Mouse (Mus musculus) CH12.LX (cell line): ENCODE measurements around the gene Catip. TPM values are rescaled to one million over a fixed set of nuclear protein-coding genes. Genes with fewer than 3 reads are reported as not detected.

Experiments
- DNase-seq: peaks from one replicate; pipeline ENCODE4 v3.0.0-alpha.2; 2013; ENCODE audit errors: extremely low read depth
- H3K27ac ChIP-seq: 2 replicates; pipeline ENCODE4 v1.5.1; 2012; ENCODE audit warnings: low read depth, mild to moderate bottlenecking, control low read depth, moderate library complexity; ENCODE audit not compliant: insufficient read depth
- H3K27me3 ChIP-seq: replicated peaks from 2 replicates; pipeline ENCODE3; 2012; ENCODE audit warnings: inconsistent platforms
- H3K36me3 ChIP-seq, 2 experiments: replicated peaks in 1 of 2; 2 replicates each; pipeline versions ENCODE3 to v1.6.1; 2012; ENCODE audit warnings: inconsistent platforms in 1 of 2, low read length in 1 of 2, mild to moderate bottlenecking in 1 of 2, mixed read lengths in 1 of 2, moderate library complexity in 1 of 2; ENCODE audit not compliant: control insufficient read depth in 1 of 2, insufficient read depth in 1 of 2
- H3K4me1 ChIP-seq, 2 experiments: 2 replicates each; pipeline ENCODE4 v1.6.1; 2012; ENCODE audit warnings: inconsistent platforms in 1 of 2, moderate library complexity in 1 of 2; ENCODE audit not compliant: insufficient read depth in 2 of 2, control insufficient read depth in 1 of 2
- H3K4me2 ChIP-seq: 2 replicates; pipeline ENCODE4 v1.6.1; 2012; ENCODE audit warnings: low read depth, mild to moderate bottlenecking, control low read depth; ENCODE audit not compliant: poor library complexity, insufficient read depth, severe bottlenecking
- H3K4me3 ChIP-seq, 3 experiments: fragments of 150-350 bp in 1 of 3; sonication (generic) in 1 of 3; replicated peaks in 1 of 3; 2 replicates each; pipeline versions ENCODE3 to v1.5.1; 2011 to 2012; ENCODE audit warnings: low read depth in 2 of 3, low read length in 2 of 3, mild to moderate bottlenecking in 2 of 3, moderate library complexity in 2 of 3, control low read depth in 1 of 3, improper control_type of control experiment in 1 of 3, inconsistent platforms in 1 of 3, mixed read lengths in 1 of 3; ENCODE audit not compliant: poor library complexity in 1 of 3
- H3K79me2 ChIP-seq: replicated peaks from 2 replicates; pipeline ENCODE4 v1.6.1; 2012; ENCODE audit warnings: mild to moderate bottlenecking, moderate library complexity; ENCODE audit not compliant: control insufficient read depth, poor library complexity, insufficient read depth, severe bottlenecking; ENCODE audit errors: extremely low read depth
- H3K9ac ChIP-seq: 2 replicates; pipeline ENCODE4 v1.6.1; 2012; ENCODE audit warnings: low read depth, mild to moderate bottlenecking, control low read depth, moderate library complexity; ENCODE audit not compliant: insufficient read depth
- H3K9me3 ChIP-seq: replicated peaks from 2 replicates; pipeline ENCODE3; 2012; ENCODE audit warnings: low read length, inconsistent platforms, mixed read lengths
- BHLHE40 ChIP-seq: IDR thresholded peaks from 2 replicates; pipeline ENCODE4 v1.6.1; 2011; ENCODE audit warnings: mild to moderate bottlenecking, low read depth, low read length, improper control_type of control experiment
- CHD1 ChIP-seq: IDR thresholded peaks from 2 replicates; pipeline ENCODE4 v1.6.1; 2012; ENCODE audit warnings: low read depth, low read length, improper control_type of control experiment, inconsistent platforms
- CHD2 ChIP-seq: IDR thresholded peaks from 2 replicates; pipeline ENCODE4 v1.6.1; 2011; ENCODE audit warnings: low read length, improper control_type of control experiment
- E2F4 ChIP-seq: IDR thresholded peaks from 2 replicates; pipeline ENCODE4 v1.6.1; 2011; ENCODE audit warnings: low read depth, low read length, improper control_type of control experiment; ENCODE audit not compliant: insufficient replicate concordance
- ELF1 ChIP-seq: IDR thresholded peaks from 2 replicates; pipeline ENCODE4 v1.6.1; 2014; ENCODE audit warnings: low read depth, mild to moderate bottlenecking, inconsistent platforms, low read length, improper control_type of control experiment
- EP300 ChIP-seq: IDR thresholded peaks from 2 replicates; pipeline ENCODE4 v1.6.1; 2011; ENCODE audit warnings: low read length, improper control_type of control experiment
- ETS1 ChIP-seq: conservative IDR thresholded peaks from 2 replicates; pipeline ENCODE4 v1.6.1; 2012; ENCODE audit warnings: low read depth, mild to moderate bottlenecking, inconsistent platforms, low read length, improper control_type of control experiment, moderate library complexity
- GABPA ChIP-seq: IDR thresholded peaks from 2 replicates; pipeline ENCODE4 v1.6.1; 2012; ENCODE audit warnings: low read depth, low read length, improper control_type of control experiment, inconsistent platforms; ENCODE audit not compliant: insufficient replicate concordance
- IRF4 ChIP-seq: IDR thresholded peaks from 2 replicates; pipeline ENCODE4 v1.6.1; 2014; ENCODE audit warnings: low read depth, mild to moderate bottlenecking, inconsistent platforms, low read length, improper control_type of control experiment
- JUN ChIP-seq: IDR thresholded peaks from 2 replicates; pipeline ENCODE4 v1.6.1; 2011; ENCODE audit warnings: low read depth, mild to moderate bottlenecking, low read length, improper control_type of control experiment, moderate library complexity; ENCODE audit not compliant: insufficient read depth
- JUND ChIP-seq: conservative IDR thresholded peaks from 2 replicates; pipeline ENCODE4 v1.6.1; 2011; ENCODE audit warnings: low read depth, low read length, improper control_type of control experiment
- KAT2A ChIP-seq: IDR thresholded peaks from 2 replicates; pipeline ENCODE4 v1.6.1; 2012; ENCODE audit warnings: low read length, improper control_type of control experiment, inconsistent platforms; ENCODE audit not compliant: insufficient replicate concordance
- MAFK ChIP-seq: IDR thresholded peaks from 2 replicates; pipeline ENCODE4 v1.6.1; 2011; ENCODE audit warnings: low read length, improper control_type of control experiment; ENCODE audit not compliant: insufficient replicate concordance
- MAX ChIP-seq: IDR thresholded peaks from 2 replicates; pipeline ENCODE4 v1.6.1; 2011; ENCODE audit warnings: low read length, improper control_type of control experiment
- MAZ ChIP-seq: IDR thresholded peaks from 2 replicates; pipeline ENCODE4 v1.6.1; 2012; ENCODE audit warnings: low read depth, mild to moderate bottlenecking, inconsistent platforms, low read length, improper control_type of control experiment, moderate library complexity
- MXI1 ChIP-seq: IDR thresholded peaks from 2 replicates; pipeline ENCODE4 v1.6.1; 2011; ENCODE audit warnings: mild to moderate bottlenecking, low read depth, low read length, improper control_type of control experiment
- MYC ChIP-seq: IDR thresholded peaks from 2 replicates; pipeline ENCODE4 v1.6.1; 2011; ENCODE audit warnings: low read depth, mild to moderate bottlenecking, improper control_type of control experiment, low read length
- NRF1 ChIP-seq: IDR thresholded peaks from 2 replicates; pipeline ENCODE4 v1.6.1; 2014; ENCODE audit warnings: low read depth, mild to moderate bottlenecking, inconsistent platforms, low read length, improper control_type of control experiment, moderate library complexity
- PAX5 ChIP-seq: IDR thresholded peaks from 2 replicates; pipeline ENCODE4 v1.6.1; 2012; ENCODE audit warnings: low read length, inconsistent platforms, mixed read lengths
- POLR2A ChIP-seq: IDR thresholded peaks from 2 replicates; pipeline ENCODE4 v1.6.1; 2011; ENCODE audit warnings: low read depth, mild to moderate bottlenecking, improper control_type of control experiment, low read length
- RCOR1 ChIP-seq: conservative IDR thresholded peaks from 2 replicates; pipeline ENCODE4 v1.6.1; 2012; ENCODE audit warnings: low read depth, mild to moderate bottlenecking, inconsistent platforms, low read length, improper control_type of control experiment
- SIN3A ChIP-seq: IDR thresholded peaks from 2 replicates; pipeline ENCODE4 v1.6.1; 2012; ENCODE audit warnings: low read length, improper control_type of control experiment, inconsistent platforms
- SMC3 ChIP-seq: IDR thresholded peaks from 2 replicates; pipeline ENCODE4 v1.6.1; 2011; ENCODE audit warnings: low read depth, low read length, improper control_type of control experiment
- TBP ChIP-seq: conservative IDR thresholded peaks from 2 replicates; pipeline ENCODE4 v1.6.1; 2011; ENCODE audit warnings: low read depth, low read length, improper control_type of control experiment
- TCF12 ChIP-seq: IDR thresholded peaks from 2 replicates; pipeline ENCODE4 v1.6.1; 2014; ENCODE audit warnings: low read depth, mild to moderate bottlenecking, inconsistent platforms, low read length, improper control_type of control experiment
- UBTF ChIP-seq: IDR thresholded peaks from 2 replicates; pipeline ENCODE4 v1.6.1; 2012; ENCODE audit warnings: low read depth, mild to moderate bottlenecking, inconsistent platforms, low read length, improper control_type of control experiment, moderate library complexity
- USF1 ChIP-seq: IDR thresholded peaks from 2 replicates; pipeline ENCODE4 v1.6.1; 2014; ENCODE audit warnings: low read depth, mild to moderate bottlenecking, inconsistent platforms, low read length, improper control_type of control experiment
- USF2 ChIP-seq: conservative IDR thresholded peaks from 2 replicates; pipeline ENCODE4 v1.6.1; 2011; ENCODE audit warnings: low read depth, low read length, improper control_type of control experiment
- ZMIZ1 ChIP-seq: IDR thresholded peaks from 2 replicates; pipeline ENCODE4 v1.6.1; 2012; ENCODE audit warnings: low read depth, mild to moderate bottlenecking, inconsistent platforms, low read length, improper control_type of control experiment
- ZNF384 ChIP-seq: IDR thresholded peaks from 2 replicates; pipeline ENCODE4 v1.6.1; 2012; ENCODE audit warnings: low read depth, low read length, improper control_type of control experiment, inconsistent platforms
- dilution Hi-C: fragments of 300-500 bp; cut with MboI; formaldehyde crosslinking; loops from 2 replicates; pipeline ENCODE4 v1.14.3; 2020; ENCODE audit warnings: low sequenced_read_pairs; ENCODE audit not compliant: extremely low pct_unique_long_range_greater_than_20kb, extremely low pct_ligation_motif_present
- in situ Hi-C: fragments of 300-500 bp; cut with MboI; formaldehyde crosslinking; loops from 3 replicates; pipeline ENCODE4 v1.14.3; 2019; ENCODE audit warnings: low sequenced_read_pairs, low pct_ligation_motif_present, low pct_unique_long_range_greater_than_20kb, mixed read lengths
- polyA plus RNA-seq: library from polyadenylated mRNA; unstranded; fragments of >175 nt; gene quantifications from 2 replicates; pipeline ENCODE4 v1.2.1, GENCODE M21; 2012; ENCODE audit warnings: low read depth; ENCODE audit not compliant: insufficient read length
- total RNA-seq, 2 experiments: library from RNA; depleted of rRNA; stranded (reverse); fragments of 300-350 nt in 1 of 2; fragments of >200 nt in 1 of 2; gene quantifications; 2 replicates each; pipeline ENCODE4 v1.2.3; 2012 to 2014

Gene Catip
- total and polyA plus RNA-seq, 3 experiments: 0.11 to 2.6 (median 0.30) TPM

- dilution Hi-C loops (no loop called here), in situ Hi-C loops (no loop called here)
- DNase-seq: no peak
- Histone ChIP-seq H3K4me2 (no peak overlapping the region), H3K27ac (peak overlapping the region; percentile 87), H3K36me3 (peaks cover 0 to 20% of the 10 kb centered on the region in 2 experiments), H3K79me2 (no peaks in the 10 kb centered on the region), H3K4me3 (no peak overlapping the region), H3K9me3 (no peaks in the 10 kb centered on the region), H3K4me1 (peaks cover 59 to 90% of the 10 kb centered on the region in 2 experiments), H3K9ac (no peak overlapping the region), H3K27me3 (no peaks in the 10 kb centered on the region)
- no peak for TF ChIP-seq ZMIZ1
- TF ChIP-seq CHD2: peak; percentile 44; the same call in 1 of the 2 replicates
- no peak for TF ChIP-seq PAX5
- 0 out of 2 replicates have a peak, but pooled peaks have one; percentile 34 for TF ChIP-seq ZNF384
- TF ChIP-seq CHD1: 0 out of 2 replicates have a peak, but pooled peaks have one; percentile 58
- no peak for TF ChIP-seq UBTF
- TF ChIP-seq POLR2A: no peak
- 0 out of 2 replicates have a peak, but pooled peaks have one; percentile 1 for TF ChIP-seq ETS1
- peak; percentile 66; the same call in 1 of the 2 replicates for TF ChIP-seq MAZ
Measured at GRCm38 (mm10) chr1:74380484-74380883, 18.6 kb downstream of the Catip start.

DNA sequence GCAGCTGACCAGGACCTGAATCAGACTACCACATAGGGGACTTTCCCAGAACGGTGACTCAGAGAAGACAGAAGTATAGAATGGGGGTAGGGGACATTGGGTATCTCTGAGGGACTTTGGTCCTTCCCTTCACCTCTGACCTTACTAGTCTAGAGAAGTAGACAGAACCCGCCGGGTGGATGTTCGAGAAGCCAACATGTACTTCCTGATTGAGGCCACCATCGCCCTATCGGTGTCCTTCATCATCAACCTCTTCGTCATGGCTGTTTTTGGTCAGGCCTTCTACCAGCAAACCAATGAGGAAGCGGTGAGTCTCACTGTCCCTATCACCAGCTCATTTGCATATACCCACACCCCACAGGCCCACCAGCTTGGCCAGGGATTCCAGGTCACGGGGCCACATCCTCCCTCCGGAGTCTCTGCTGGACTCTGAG, 19.7 kb downstream of the Catip start:
- Histone ChIP-seq H3K9ac (peak overlapping the region; percentile 43; the same call in 1 of the 2 replicates), H3K79me2 (no peaks in the 10 kb centered on the region), H3K4me1 (peaks cover 50 to 82% of the 10 kb centered on the region in 2 experiments), H3K4me3 (peak overlapping the region; percentile 20 to 46 (median 23)), H3K9me3 (no peaks in the 10 kb centered on the region), H3K27me3 (no peaks in the 10 kb centered on the region), H3K27ac (peak overlapping the region; percentile 98), H3K36me3 (peaks cover 0 to 23% of the 10 kb centered on the region in 2 experiments), H3K4me2 (peak overlapping the region; percentile 59)
- in situ Hi-C loops (no loop called here), dilution Hi-C loops (no loop called here)
- peak; percentile 86 for DNase-seq
- TF ChIP-seq USF1 (peak; percentile 55), NRF1 (no peak), USF2 (no peak), ELF1 (peak; percentile 84), JUN (peak; percentile 61), GABPA (no peak), ZMIZ1 (no peak), UBTF (no peak), KAT2A (no peak), JUND (peak; percentile 62), IRF4 (peak; percentile 12; the same call in 1 of the 2 replicates), MAZ (peak; percentile 69; the same call in 1 of the 2 replicates), MXI1 (0 out of 2 replicates have a peak, but pooled peaks have one; percentile 57), MYC (no peak), SIN3A (peak; percentile 85), TBP (peak; percentile 38; the same call in 1 of the 2 replicates), E2F4 (no peak), BHLHE40 (peak; percentile 77), SMC3 (no peak), POLR2A (peak; percentile 59), ZNF384 (no peak), RCOR1 (peak; percentile 31; the same call in 1 of the 2 replicates), CHD1 (no peak), MAX (no peak), EP300 (peak; percentile 79), CHD2 (no peak; the same call in 1 of the 2 replicates), TCF12 (peak; percentile 57; the same call in 1 of the 2 replicates), MAFK (no peak), ETS1 (peak; percentile 77)
